Mouse (Mus musculus) brain, embryonic 14.5 days (tissue): ENCODE data around the gene Zbtb20.

Source experiments
- CTCF ChIP-seq: fragments of 200-500 bp; IDR thresholded peaks from 2 replicates; pipeline ENCODE4 v1.5.1; 2012; ENCODE audit warnings: inconsistent platforms, mild to moderate bottlenecking, moderate library complexity, borderline replicate concordance; ENCODE audit not compliant: insufficient read depth, insufficient read length; ENCODE audit errors: extremely low read depth
- POLR2A ChIP-seq: fragments of 200-500 bp; IDR thresholded peaks from 2 replicates; pipeline ENCODE4 v1.6.1; 2012; ENCODE audit warnings: mild to moderate bottlenecking, inconsistent platforms, borderline replicate concordance; ENCODE audit not compliant: poor library complexity, insufficient read depth, insufficient read length, severe bottlenecking; ENCODE audit errors: extremely low read depth

DNA sequence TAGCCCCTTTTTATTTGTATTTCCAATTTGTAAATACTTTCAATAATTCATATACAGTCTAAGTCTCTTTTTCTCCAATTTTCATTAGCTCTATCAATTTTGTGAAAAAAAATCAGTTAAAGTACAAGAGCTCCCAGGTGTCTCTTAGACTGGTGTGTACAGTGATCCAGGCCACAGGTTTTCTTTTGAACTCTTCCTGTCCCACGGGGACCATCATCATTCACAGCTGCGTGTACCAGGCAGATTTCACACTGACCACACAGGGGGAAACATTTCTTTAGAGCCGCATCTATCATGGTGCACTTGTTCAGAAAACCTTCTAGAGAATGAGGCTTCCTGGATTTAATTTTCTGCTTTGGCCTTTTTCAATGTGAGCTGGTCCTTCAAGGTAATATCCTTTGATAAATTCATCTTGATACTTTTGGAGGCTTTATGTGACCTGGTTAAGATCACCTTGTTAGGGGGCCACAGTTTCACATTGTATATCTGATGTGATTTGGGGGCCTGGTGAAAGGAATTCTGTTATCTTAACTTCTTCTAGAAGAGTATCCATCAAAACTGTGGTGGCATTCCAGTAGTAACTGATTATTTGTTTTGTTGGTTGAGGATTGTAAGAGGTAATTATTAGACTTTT lies 586.2 kb downstream of the Zbtb20 start:
- TF ChIP-seq POLR2A = no peak
- no peak for TF ChIP-seq CTCF
